Mouse (Mus musculus) cortical plate, adult 2 months (tissue): ENCODE measurements at regions not wholly inside any gene's neighbourhood (a gene's known extent, or its start where the extent isn't known, plus 50 kb on each side); places are given as distances from the start of the nearest gene placed in this dataset.

ENCODE experiments used
- CTCF ChIP-seq: fragments of 200-500 bp; IDR thresholded peaks from 2 replicates; pipeline ENCODE4 v1.5.1; 2011; ENCODE audit warnings: mild to moderate bottlenecking, control low read depth, low read length; ENCODE audit not compliant: insufficient read depth; ENCODE audit errors: extremely low read depth
- POLR2A ChIP-seq: fragments of 200-500 bp; IDR thresholded peaks from 2 replicates; pipeline ENCODE4 v1.6.1; 2011; ENCODE audit warnings: mild to moderate bottlenecking, low read length, control low read depth; ENCODE audit not compliant: insufficient read depth; ENCODE audit errors: extremely low read depth

- TF ChIP-seq CTCF, result no peak
- no peak for TF ChIP-seq POLR2A
These were observed 139.2 kb upstream of the Eci2 start for GRCm38 (mm10) chr13:35166080-35166479.
